Mouse (Mus musculus): Measurements from ENCODE around the gene Mrpl34. TPM values are rescaled to one million over a fixed set of nuclear protein-coding genes. Genes with fewer than 3 reads are reported as not detected.

The Mrpl34 gene
- polyA plus RNA-seq, 1 experiment: 14.2 TPM

DNA sequence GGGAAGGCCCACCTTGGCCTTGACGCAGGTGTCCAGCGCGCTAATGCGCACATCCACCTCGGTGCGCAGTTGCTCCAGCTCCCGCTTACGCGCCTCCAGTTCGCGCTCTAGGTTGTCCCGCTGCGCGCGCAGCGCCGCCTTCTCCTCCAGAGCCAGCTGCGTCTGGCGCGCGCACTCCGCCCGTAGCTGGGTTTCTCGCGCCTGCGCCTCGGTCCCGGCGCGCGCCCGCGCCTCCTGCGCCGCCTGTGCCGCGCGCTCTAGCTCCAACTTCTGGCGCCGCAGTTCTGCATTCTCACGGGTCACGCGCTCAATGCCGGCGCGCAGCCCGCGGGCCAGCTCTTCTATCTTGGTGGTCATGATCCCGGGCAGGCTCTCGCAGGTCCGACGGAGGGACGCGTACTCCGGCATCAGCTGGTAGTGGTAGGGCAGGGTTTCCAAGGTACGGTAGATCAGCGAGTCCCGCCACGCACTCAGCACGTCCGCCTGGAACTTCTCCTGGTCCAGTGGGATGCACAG, 42.9 kb downstream of the Mrpl34 start:
- Histone ChIP-seq H3K4me3 (ENCODE audit: control insufficient read depth, low read depth, low read length) (peak overlapping the region; percentile 61), H3K27ac (ENCODE audit: control insufficient read depth, insufficient read depth, low read depth, low read length) (no peak overlapping the region), H3K36me3 (ENCODE audit: control insufficient read depth, insufficient read depth, low read length) (no peaks in the 10 kb centered on the region), H3K27me3 (ENCODE audit: control insufficient read depth, insufficient read depth, low read length) (no peaks in the 10 kb centered on the region), H3K4me1 (ENCODE audit: control insufficient read depth, insufficient read depth, low read length) (peaks cover 21% of the 10 kb centered on the region)
- TF ChIP-seq CTCF (IDR thresholded peaks at IDR 0.05; ENCODE audit: control insufficient read depth, insufficient read depth, insufficient replicate concordance, low read depth, low read length) (no peak), POLR2A (IDR thresholded peaks at IDR 0.05; ENCODE audit: control insufficient read depth, low read depth, low read length) (no peak)

DNA sequence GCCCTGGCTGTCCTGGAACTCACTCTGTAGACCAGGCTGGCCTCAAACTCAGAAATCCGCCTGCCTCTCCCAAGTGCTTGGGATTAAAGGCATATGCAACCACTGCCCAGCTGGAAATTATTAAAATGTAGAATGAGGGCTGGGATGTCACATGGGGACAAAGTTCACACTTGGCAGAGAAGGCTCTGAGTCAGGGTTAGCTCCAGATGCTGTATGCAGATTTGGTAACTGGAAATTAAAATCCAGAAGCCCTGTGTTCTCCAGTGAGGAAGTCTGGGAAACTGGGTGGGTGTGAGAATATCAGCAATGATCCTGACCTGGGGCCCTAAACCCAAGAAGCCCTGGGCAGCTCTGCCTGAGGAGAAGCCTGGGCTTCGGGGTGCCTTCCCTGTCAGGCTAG, 44.6 kb downstream of the Mrpl34 start:
- Histone ChIP-seq H3K27ac (ENCODE audit: control insufficient read depth, insufficient read depth, low read depth, low read length) (no peak overlapping the region), H3K27me3 (ENCODE audit: control insufficient read depth, insufficient read depth, low read length) (no peaks in the 10 kb centered on the region), H3K4me1 (ENCODE audit: control insufficient read depth, insufficient read depth, low read length) (peaks cover 21% of the 10 kb centered on the region), H3K4me3 (ENCODE audit: control insufficient read depth, low read depth, low read length) (no peak overlapping the region), H3K36me3 (ENCODE audit: control insufficient read depth, insufficient read depth, low read length) (no peaks in the 10 kb centered on the region)
- no peak for TF ChIP-seq CTCF (IDR thresholded peaks at IDR 0.05; ENCODE audit: control insufficient read depth, insufficient read depth, insufficient replicate concordance, low read depth, low read length)
- TF ChIP-seq POLR2A (IDR thresholded peaks at IDR 0.05; ENCODE audit: control insufficient read depth, low read depth, low read length): no peak

- H3K27me3 ChIP-seq (ENCODE audit: control insufficient read depth, insufficient read depth, low read length): no peaks in the 10 kb centered on the region
Measured at GRCm38 (mm10) chr8:71511644-71512043, 46.9 kb downstream of the Mrpl34 start, which contains the start of gene Plvap. Plvap (minus strand) TSS chr8:71511752.

DNA sequence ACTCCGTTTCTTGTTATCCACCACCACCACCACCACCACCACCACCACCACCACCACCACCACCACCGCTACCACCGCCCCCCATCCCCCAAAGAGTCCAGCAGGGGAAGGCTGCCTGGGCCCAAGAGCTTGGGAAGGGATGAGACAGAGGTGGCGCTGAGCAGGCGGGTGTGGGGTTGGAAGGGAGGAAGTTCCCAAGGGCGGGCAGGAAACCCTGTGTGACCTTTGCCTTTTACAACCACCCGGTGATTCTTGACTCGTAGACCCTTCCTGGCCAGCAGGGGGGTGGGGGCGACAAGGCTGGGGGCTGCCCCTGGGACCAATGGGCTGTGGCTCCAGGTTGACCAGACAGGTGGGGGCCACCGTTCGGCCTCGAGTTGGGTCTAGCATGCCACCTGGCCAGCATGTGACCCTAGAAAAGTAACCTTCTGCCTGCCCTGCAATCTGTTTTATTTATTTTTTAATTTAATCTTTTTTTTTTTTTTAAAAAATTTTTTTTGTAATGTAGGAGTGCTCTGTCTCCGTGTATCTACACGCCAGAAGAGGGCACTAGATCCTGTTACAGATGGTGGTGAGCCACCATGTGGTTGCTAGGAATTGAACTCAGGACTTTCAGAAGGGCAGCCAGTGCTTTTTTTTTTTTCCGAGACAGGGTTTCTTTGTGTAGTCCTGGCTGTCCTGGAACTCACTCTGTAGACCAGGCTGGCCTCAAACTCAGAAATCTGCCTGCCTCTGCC, 48.4 kb downstream of the Mrpl34 start:
- H3K27me3 ChIP-seq (ENCODE audit: control insufficient read depth, insufficient read depth, low read length): no peaks in the 10 kb centered on the region
- no peaks in the 10 kb centered on the region for H3K36me3 ChIP-seq (ENCODE audit: control insufficient read depth, insufficient read depth, low read length)
- no peak overlapping the region for H3K4me3 ChIP-seq (ENCODE audit: control insufficient read depth, low read depth, low read length)
- TF ChIP-seq POLR2A (IDR thresholded peaks at IDR 0.05; ENCODE audit: control insufficient read depth, low read depth, low read length) (no peak), CTCF (IDR thresholded peaks at IDR 0.05; ENCODE audit: control insufficient read depth, insufficient read depth, insufficient replicate concordance, low read depth, low read length) (no peak)
- peaks cover 7% of the 10 kb centered on the region for H3K4me1 ChIP-seq (ENCODE audit: control insufficient read depth, insufficient read depth, low read length)
- no peak overlapping the region for H3K27ac ChIP-seq (ENCODE audit: control insufficient read depth, insufficient read depth, low read depth, low read length)

More at GRCm38 (mm10) chr8:71511644-71512043, 46.9 kb downstream of the Mrpl34 start, which contains the start of gene Plvap:
- Histone ChIP-seq H3K4me3 (ENCODE audit: control insufficient read depth, low read depth, low read length) (no peak within 1 kb of the TSS), H3K27ac (ENCODE audit: control insufficient read depth, insufficient read depth, low read depth, low read length) (no peak within 1 kb of the TSS), H3K36me3 (ENCODE audit: control insufficient read depth, insufficient read depth, low read length) (no peaks in the 10 kb centered on the region), H3K4me1 (ENCODE audit: control insufficient read depth, insufficient read depth, low read length) (peaks cover 19% of the 10 kb centered on the region)
- TF ChIP-seq POLR2A (IDR thresholded peaks at IDR 0.05; ENCODE audit: control insufficient read depth, low read depth, low read length) (no peak), CTCF (IDR thresholded peaks at IDR 0.05; ENCODE audit: control insufficient read depth, insufficient read depth, insufficient replicate concordance, low read depth, low read length) (no peak)

GRCm38 (mm10) chr8:71515043-71515442, 50.3 kb downstream of the Mrpl34 start:
- peaks cover 7% of the 10 kb centered on the region for H3K4me1 ChIP-seq (ENCODE audit: control insufficient read depth, insufficient read depth, low read length)
- no peaks in the 10 kb centered on the region for H3K27me3 ChIP-seq (ENCODE audit: control insufficient read depth, insufficient read depth, low read length)
- no peak overlapping the region for H3K4me3 ChIP-seq (ENCODE audit: control insufficient read depth, low read depth, low read length)
- H3K36me3 ChIP-seq (ENCODE audit: control insufficient read depth, insufficient read depth, low read length): no peaks in the 10 kb centered on the region
- TF ChIP-seq CTCF (IDR thresholded peaks at IDR 0.05; ENCODE audit: control insufficient read depth, insufficient read depth, insufficient replicate concordance, low read depth, low read length): peak; percentile 19; the same call in 1 of the 2 replicates
- TF ChIP-seq POLR2A (IDR thresholded peaks at IDR 0.05; ENCODE audit: control insufficient read depth, low read depth, low read length): no peak
- no peak overlapping the region for H3K27ac ChIP-seq (ENCODE audit: control insufficient read depth, insufficient read depth, low read depth, low read length)

Other genes starting within 250 kb of the Mrpl34 start
- 8.2 and 8.8 TPM in 2 replicates for gene Myo9b, start 192.2 kb upstream of the Mrpl34 start, polyA plus RNA-seq (2012; rRNA removed)
- 4.1 and 4.5 TPM in 2 replicates for gene Haus8, start 192.0 kb upstream of the Mrpl34 start, polyA plus RNA-seq (2012; rRNA removed)
- gene Use1, start 98.1 kb upstream of the Mrpl34 start, polyA plus RNA-seq (2012; rRNA removed): 158 and 169 TPM in 2 replicates
- gene Ocel1, start 93.7 kb upstream of the Mrpl34 start, polyA plus RNA-seq (2012; rRNA removed): 36.5 and 45.0 TPM in 2 replicates
- 10.2 and 10.8 TPM in 2 replicates for gene Nr2f6, start 83.0 kb upstream of the Mrpl34 start, polyA plus RNA-seq (2012; rRNA removed)
- gene Ushbp1, start 69.2 kb upstream of the Mrpl34 start, polyA plus RNA-seq (2012; rRNA removed): 1.3 and 1.8 TPM in 2 replicates
- 70.6 and 76.6 TPM in 2 replicates for gene Babam1, start 68.1 kb upstream of the Mrpl34 start, polyA plus RNA-seq (2012; rRNA removed)
- 1.9 and 2.3 TPM in 2 replicates for gene Ankle1, start 58.9 kb upstream of the Mrpl34 start, polyA plus RNA-seq (2012; rRNA removed)
- gene Abhd8, start 1.3 kb upstream of the Mrpl34 start, polyA plus RNA-seq (2012; rRNA removed): 231 and 283 TPM in 2 replicates
- gene Dda1, start 4.2 kb downstream of the Mrpl34 start, polyA plus RNA-seq (2012; rRNA removed): 136 and 152 TPM in 2 replicates
- gene Ano8, start 21.0 kb downstream of the Mrpl34 start, polyA plus RNA-seq (2012; rRNA removed): 0.99 and 1.2 TPM in 2 replicates
- 6.1 and 6.3 TPM in 2 replicates for gene Gtpbp3, start 23.1 kb downstream of the Mrpl34 start, polyA plus RNA-seq (2012; rRNA removed)
- gene Plvap, start 46.8 kb downstream of the Mrpl34 start, polyA plus RNA-seq (2012; rRNA removed): 0.95 and 2.4 TPM in 2 replicates
- 0.05 TPM in 1 of 2 replicates, not detected in the other for gene Ccdc194, start 60.8 kb downstream of the Mrpl34 start, polyA plus RNA-seq (2012; rRNA removed)
- 16.0 and 19.8 TPM in 2 replicates for gene Bst2, start 72.5 kb downstream of the Mrpl34 start, polyA plus RNA-seq (2012; rRNA removed)
- gene Mvb12a, start 78.0 kb downstream of the Mrpl34 start, polyA plus RNA-seq (2012; rRNA removed): 55.1 and 61.7 TPM in 2 replicates
- 0.86 and 0.88 TPM in 2 replicates for gene Tmem221, start 93.9 kb downstream of the Mrpl34 start, polyA plus RNA-seq (2012; rRNA removed)
- gene Nxnl1, start 101.6 kb downstream of the Mrpl34 start, polyA plus RNA-seq (2012; rRNA removed): 0.29 and 0.47 TPM in 2 replicates
- 72.5 and 82.1 TPM in 2 replicates for gene Slc27a1, start 103.9 kb downstream of the Mrpl34 start, polyA plus RNA-seq (2012; rRNA removed)
- 88.4 and 93.6 TPM in 2 replicates for gene Pgls, start 127.2 kb downstream of the Mrpl34 start, polyA plus RNA-seq (2012; rRNA removed)
- gene Fam129c, start 132.7 kb downstream of the Mrpl34 start, polyA plus RNA-seq (2012; rRNA removed): 2.2 and 3.9 TPM in 2 replicates
- gene Colgalt1, start 146.0 kb downstream of the Mrpl34 start, polyA plus RNA-seq (2012; rRNA removed): 31.0 and 37.4 TPM in 2 replicates
- 0.28 and 0.33 TPM in 2 replicates for gene Unc13a, start 206.8 kb downstream of the Mrpl34 start, polyA plus RNA-seq (2012; rRNA removed)
- 6.6 and 8.4 TPM in 2 replicates for gene Jak3, start 211.3 kb downstream of the Mrpl34 start, polyA plus RNA-seq (2012; rRNA removed)
- 4,712 and 6,097 TPM in 2 replicates for gene Insl3, start 224.3 kb downstream of the Mrpl34 start, polyA plus RNA-seq (2012; rRNA removed)
- 0.17 and 0.23 TPM in 2 replicates for gene B3gnt3, start 236.8 kb downstream of the Mrpl34 start, polyA plus RNA-seq (2012; rRNA removed)

Measured in testis, adult 2 months (tissue).